ENCODE assay signal across 22 mouse cellular contexts in genomic region chr5:144246669-144247068, GRCm38 (mm10). TPM values are rescaled to one million over a fixed set of nuclear protein-coding genes. Genes with fewer than 3 reads are reported as not detected.
DNase-seq lines count a peak whose midpoint lies in the region; ATAC-seq and TF ChIP-seq lines count a peak whose summit lies in the region.
"Had no signal": no experiment of that assay in that cellular context is flagged by ENCODE, and none has a peak within 500 bp of the region (broad histone marks: within the 10 kb centered on the region; RNA-seq: fewer than 3 reads in every experiment).

No protein-coding gene starts in this region.

- 56% methylated on average over 7 of the region's 7 CpGs for WGBS in lung, embryonic 14.5 days
- 46% methylated on average over 7 of the region's 7 CpGs for WGBS in stomach, embryonic 16.5 days

- no peak overlapping the region for H3K9ac ChIP-seq in lung, embryonic 14.5 days
- no peak overlapping the region for H3K9ac ChIP-seq in stomach, embryonic 16.5 days (ENCODE audit: low read length)
- H3K9ac ChIP-seq: embryonic facial prominence, embryonic 12.5 days; forebrain, embryonic 15.5 days; hindbrain, embryonic 13.5 days had no signal

- DNase-seq in lung, embryonic 14.5 days, result peak; percentile 39
- no peak for DNase-seq in lung, postnatal 36 days
- DNase-seq in A20 (ENCODE audit: low read depth, low spot score), result peak; percentile 32
- no peak for DNase-seq in urinary bladder, postnatal 36 days (ENCODE audit: low spot score in 2 of 2)
- DNase-seq in ovary, postnatal 10 days (ENCODE audit: low spot score), result no peak
- DNase-seq: adrenal gland, adult 8-10 months; adrenal gland, postnatal 36 days; B cell, adult 2 months; cerebellum, adult 11 months; cerebellum, adult 8-10 months; cerebellum, postnatal 25 days; gastrocnemius, postnatal 36 days; heart, adult 18-20 months; heart, postnatal 10 days had no signal

- no peak overlapping the region for H3K27ac ChIP-seq in lung, embryonic 14.5 days (ENCODE audit: low read depth)
- H3K27ac ChIP-seq in bone marrow macrophage, adult 2 months (ENCODE audit: insufficient read depth, low read depth, low read length), result peak overlapping the region; percentile 99
- H3K27ac ChIP-seq in stomach, embryonic 16.5 days (ENCODE audit: low read length), result peak overlapping the region; percentile 77
- H3K27ac ChIP-seq: forebrain, embryonic 15.5 days; heart, embryonic 10.5 days; hindbrain, embryonic 13.5 days had no signal

- no peak overlapping the region for H3K4me2 ChIP-seq in lung, embryonic 14.5 days
- peak overlapping the region; percentile 16 for H3K4me2 ChIP-seq in stomach, embryonic 16.5 days (ENCODE audit: low read depth, low read length)
- H3K4me2 ChIP-seq: embryonic facial prominence, embryonic 12.5 days; forebrain, embryonic 15.5 days; hindbrain, embryonic 13.5 days had no signal

- no peaks in the 10 kb centered on the region for H3K27me3 ChIP-seq in lung, embryonic 14.5 days (ENCODE audit: insufficient read depth, low read length)
- H3K27me3 ChIP-seq in stomach, embryonic 16.5 days (ENCODE audit: control insufficient read depth, insufficient read depth, low read length), result no peaks in the 10 kb centered on the region
- H3K27me3 ChIP-seq: embryonic facial prominence, embryonic 12.5 days; forebrain, embryonic 15.5 days; hindbrain, embryonic 13.5 days had no signal

- no peak for TF ChIP-seq CTCF in lung, embryonic 14.5 days (IDR thresholded peaks at IDR 0.05; ENCODE audit: low read depth)
- TF ChIP-seq CTCF in bone marrow macrophage, adult 2 months (IDR thresholded peaks at IDR 0.05; ENCODE audit: low read depth, low read length), result no peak

- TF ChIP-seq POLR2A in bone marrow macrophage, adult 2 months (IDR thresholded peaks at IDR 0.05; ENCODE audit: borderline replicate concordance, low read depth, low read length), result no peak

- H3K36me3 ChIP-seq in lung, embryonic 14.5 days (ENCODE audit: insufficient read depth), result no peaks in the 10 kb centered on the region
- no peaks in the 10 kb centered on the region for H3K36me3 ChIP-seq in stomach, embryonic 16.5 days (ENCODE audit: control insufficient read depth, insufficient read depth, low read length)
- H3K36me3 ChIP-seq: embryonic facial prominence, embryonic 12.5 days; forebrain, embryonic 15.5 days; G1E; heart, embryonic 10.5 days; hindbrain, embryonic 13.5 days had no signal

- H3K4me3 ChIP-seq in lung, embryonic 14.5 days (ENCODE audit: low read depth, low read length), result no peak overlapping the region
- H3K4me3 ChIP-seq in bone marrow macrophage, adult 2 months (ENCODE audit: insufficient read depth, low read length), result no peak overlapping the region
- H3K4me3 ChIP-seq in stomach, embryonic 16.5 days (replicated peaks; ENCODE audit: low read length), result no peak overlapping the region
- H3K4me3 ChIP-seq: embryonic facial prominence, embryonic 12.5 days; forebrain, embryonic 15.5 days; heart, embryonic 10.5 days; hindbrain, embryonic 13.5 days had no signal

- peaks cover 6% of the 10 kb centered on the region for H3K4me1 ChIP-seq in lung, embryonic 14.5 days (ENCODE audit: insufficient read depth)
- H3K4me1 ChIP-seq in bone marrow macrophage, adult 2 months (ENCODE audit: control insufficient read depth, insufficient read depth, low read length), result peaks cover 56% of the 10 kb centered on the region
- H3K4me1 ChIP-seq in stomach, embryonic 16.5 days (ENCODE audit: control insufficient read depth, insufficient read depth, low read length), result peaks cover 8% of the 10 kb centered on the region; the same call in 1 of the 2 replicates
- H3K4me1 ChIP-seq: embryonic facial prominence, embryonic 12.5 days; forebrain, embryonic 15.5 days; hindbrain, embryonic 13.5 days had no signal

- no peak for ATAC-seq in lung, embryonic 14.5 days (ENCODE audit: insufficient read depth)
- no peak for ATAC-seq in stomach, embryonic 16.5 days (ENCODE audit: insufficient read depth, low FRiP score)
- ATAC-seq: CD4-positive, CD25-positive, alpha-beta regulatory T cell, adult 4 months; forebrain, embryonic 15.5 days had no signal

- 0 out of 2 replicates have a peak, but pooled peaks cover 3% of the 10 kb centered on the region for H3K9me3 ChIP-seq in lung, embryonic 14.5 days (ENCODE audit: low read depth, low read length)
- H3K9me3 ChIP-seq in stomach, embryonic 16.5 days (replicated peaks; ENCODE audit: control insufficient read depth, low read length), result no peaks in the 10 kb centered on the region
- H3K9me3 ChIP-seq: forebrain, embryonic 15.5 days had no signal

RNA-seq across cellular contexts. Expression of gene Bri3, which starts 2.4 kb away (rescaled TPM):
- polyA plus RNA-seq in lung, embryonic 14.5 days (2014; fragmentation: Nextera tagmentation; extraction: Ambion mirVana), result 128 and 145 TPM in 2 replicates
- 521 and 566 TPM in 2 replicates for polyA plus RNA-seq in bone marrow macrophage, adult 2 months (2012; ENCODE audit: insufficient read depth, insufficient read length, missing spikeins)
- 88.0 and 93.6 TPM in 2 replicates for polyA plus RNA-seq in stomach, embryonic 16.5 days (2015; fragmentation: Nextera tagmentation; extraction: Ambion mirVana)

RNA-seq across cellular contexts. Expression of gene Tecpr1, which starts 23.3 kb away (rescaled TPM):
- polyA plus RNA-seq in lung, embryonic 14.5 days (2014; fragmentation: Nextera tagmentation; extraction: Ambion mirVana), result 17.0 and 19.3 TPM in 2 replicates
- polyA plus RNA-seq in bone marrow macrophage, adult 2 months (2012; ENCODE audit: insufficient read depth, insufficient read length, missing spikeins), result 50.7 and 55.3 TPM in 2 replicates
- polyA plus RNA-seq in stomach, embryonic 16.5 days (2015; fragmentation: Nextera tagmentation; extraction: Ambion mirVana), result 24.7 and 25.4 TPM in 2 replicates

RNA-seq across cellular contexts. Expression of gene Bhlha15, which starts 56.6 kb away (rescaled TPM):
- polyA plus RNA-seq in lung, embryonic 14.5 days (2014; fragmentation: Nextera tagmentation; extraction: Ambion mirVana), result 0.18 and 0.42 TPM in 2 replicates
- not detected in 2 replicates for polyA plus RNA-seq in bone marrow macrophage, adult 2 months (2012; ENCODE audit: insufficient read depth, insufficient read length, missing spikeins)
- 21.3 and 23.0 TPM in 2 replicates for polyA plus RNA-seq in stomach, embryonic 16.5 days (2015; fragmentation: Nextera tagmentation; extraction: Ambion mirVana)

Comparison
In these comparisons a context has a peak if more than half of its experiments do, and no peak if none do; other contexts are left out.
1. DNase-seq: peak in lung, embryonic 14.5 days (single experiment) and A20 (single experiment); none in lung, postnatal 36 days (single experiment), urinary bladder, postnatal 36 days (0 of 2) and ovary, postnatal 10 days (single experiment).
2. RNA of gene Bhlha15, which starts 56.6 kb away (polyA plus RNA-seq): 21.3 to 23.0 TPM in stomach, embryonic 16.5 days; 0.18 to 0.42 TPM in lung, embryonic 14.5 days and not detected in bone marrow macrophage, adult 2 months; every median in the first group is over 10 times any median in the second.